Mouse (Mus musculus): ENCODE data around the gene Ahctf1. TPM values are rescaled to one million over a fixed set of nuclear protein-coding genes. Genes with fewer than 3 reads are reported as not detected.
A peak's percentile ranks its signal among the peaks of the same experiment; 100 is the strongest.

Ahctf1 gene
- polyA plus RNA-seq, 1 experiment from 2014 or later: 27.3 TPM

- H3K9me3 ChIP-seq (ENCODE audit: control insufficient read depth, low read length): peaks cover 7% of the 10 kb centered on the region; the same call in 1 of the 2 replicates
- no peaks in the 10 kb centered on the region for H3K36me3 ChIP-seq (ENCODE audit: control insufficient read depth, insufficient read depth, low read length)
- H3K4me3 ChIP-seq (ENCODE audit: low read depth, low read length): no peak overlapping the region
- ATAC-seq (ENCODE audit: low read depth) (no peak), DNase-seq (ENCODE audit: low spot score) (no peak)
- no peaks in the 10 kb centered on the region for H3K27me3 ChIP-seq (replicated peaks; ENCODE audit: control insufficient read depth, insufficient read depth, low read length)
- H3K27ac ChIP-seq (replicated peaks; ENCODE audit: low read depth, low read length): no peak overlapping the region
- no peaks in the 10 kb centered on the region for H3K4me1 ChIP-seq (ENCODE audit: control insufficient read depth, insufficient read depth, low read length)
- no peak overlapping the region for H3K9ac ChIP-seq (ENCODE audit: low read depth, low read length)
- 93% methylated on average over 2 of the region's 2 CpGs for WGBS
- no peak overlapping the region for H3K4me2 ChIP-seq (ENCODE audit: low read depth, low read length)
Observed at GRCm38 (mm10) chr1:179814616-179815015, 11.1 kb upstream of the Ahctf1 start.

DNA sequence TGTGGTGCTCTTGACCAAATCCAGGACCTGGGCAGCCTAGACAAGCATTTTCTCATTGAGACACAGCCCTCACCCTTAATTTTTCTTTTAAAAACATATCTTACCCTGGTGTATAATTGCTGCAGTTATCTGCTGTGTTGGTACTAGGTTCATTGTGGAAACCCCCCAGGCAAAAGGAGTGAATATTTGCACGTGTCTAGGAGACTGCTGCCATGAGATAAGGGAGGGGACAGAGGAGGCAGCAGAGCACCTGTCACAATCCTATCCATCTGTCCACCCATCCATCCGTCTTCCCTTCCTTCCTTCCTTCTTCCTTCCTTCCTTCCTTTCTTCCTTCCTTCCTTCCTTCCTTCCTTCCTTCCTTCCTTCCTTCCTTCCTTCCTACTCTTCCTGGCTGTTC lies 9.9 kb upstream of the Ahctf1 start:
- no peaks in the 10 kb centered on the region for H3K4me1 ChIP-seq (ENCODE audit: control insufficient read depth, insufficient read depth, low read length)
- DNase-seq (ENCODE audit: low spot score) (no peak), ATAC-seq (ENCODE audit: low read depth) (no peak)
- no peak overlapping the region for H3K9ac ChIP-seq (ENCODE audit: low read depth, low read length)
- H3K9me3 ChIP-seq (ENCODE audit: control insufficient read depth, low read length): peaks cover 7% of the 10 kb centered on the region; the same call in 1 of the 2 replicates
- H3K36me3 ChIP-seq (ENCODE audit: control insufficient read depth, insufficient read depth, low read length): no peaks in the 10 kb centered on the region
- no peaks in the 10 kb centered on the region for H3K27me3 ChIP-seq (replicated peaks; ENCODE audit: control insufficient read depth, insufficient read depth, low read length)
- H3K4me3 ChIP-seq (ENCODE audit: low read depth, low read length): no peak overlapping the region
- no peak overlapping the region for H3K4me2 ChIP-seq (ENCODE audit: low read depth, low read length)
- H3K27ac ChIP-seq (replicated peaks; ENCODE audit: low read depth, low read length): no peak overlapping the region
- WGBS: 46% methylated on average over 2 of the region's 2 CpGs

DNA sequence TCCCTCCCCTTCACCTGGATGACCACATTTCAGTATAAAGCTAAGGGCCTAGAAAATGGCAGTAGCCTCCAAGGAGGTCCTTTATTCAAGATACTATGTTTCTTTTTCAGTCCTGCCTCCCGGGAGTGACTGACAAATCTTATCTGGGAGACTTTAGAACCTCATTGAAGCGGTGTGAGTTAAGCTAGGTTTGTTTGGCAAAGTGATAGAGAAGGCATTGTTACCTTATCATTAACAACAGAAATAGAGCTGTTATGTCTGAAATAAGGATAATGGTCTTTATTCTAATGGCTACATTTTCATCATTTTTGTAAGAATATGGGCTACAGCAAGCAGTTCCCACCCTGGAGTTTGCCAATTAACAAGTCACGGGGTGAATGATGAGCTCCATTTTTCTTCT lies 4.8 kb upstream of the Ahctf1 start:
- ATAC-seq (ENCODE audit: low read depth) (no peak), DNase-seq (ENCODE audit: low spot score) (no peak)
- H3K4me3 ChIP-seq (ENCODE audit: low read depth, low read length): no peak overlapping the region
- no peak overlapping the region for H3K27ac ChIP-seq (replicated peaks; ENCODE audit: low read depth, low read length)
- H3K4me2 ChIP-seq (ENCODE audit: low read depth, low read length): no peak overlapping the region
- H3K9ac ChIP-seq (ENCODE audit: low read depth, low read length): no peak overlapping the region
- H3K36me3 ChIP-seq (ENCODE audit: control insufficient read depth, insufficient read depth, low read length): no peaks in the 10 kb centered on the region
- H3K27me3 ChIP-seq (replicated peaks; ENCODE audit: control insufficient read depth, insufficient read depth, low read length): no peaks in the 10 kb centered on the region
- H3K9me3 ChIP-seq (ENCODE audit: control insufficient read depth, low read length): no peaks in the 10 kb centered on the region
- no peaks in the 10 kb centered on the region for H3K4me1 ChIP-seq (ENCODE audit: control insufficient read depth, insufficient read depth, low read length)
- 80% methylated on average over 3 of the region's 3 CpGs for WGBS

GRCm38 (mm10) chr1:179807468-179807867 lies 4.0 kb upstream of the Ahctf1 start:
- Histone ChIP-seq H3K4me3 (ENCODE audit: low read depth, low read length) (no peak overlapping the region), H3K36me3 (ENCODE audit: control insufficient read depth, insufficient read depth, low read length) (no peaks in the 10 kb centered on the region), H3K9me3 (ENCODE audit: control insufficient read depth, low read length) (no peaks in the 10 kb centered on the region), H3K27ac (replicated peaks; ENCODE audit: low read depth, low read length) (no peak overlapping the region), H3K4me2 (ENCODE audit: low read depth, low read length) (no peak overlapping the region), H3K27me3 (replicated peaks; ENCODE audit: control insufficient read depth, insufficient read depth, low read length) (no peaks in the 10 kb centered on the region), H3K4me1 (ENCODE audit: control insufficient read depth, insufficient read depth, low read length) (no peaks in the 10 kb centered on the region), H3K9ac (ENCODE audit: low read depth, low read length) (no peak overlapping the region)
- DNase-seq (ENCODE audit: low spot score): no peak
- ATAC-seq (ENCODE audit: low read depth): no peak
- WGBS: 75% methylated on average over 4 of the region's 4 CpGs

- Histone ChIP-seq H3K36me3 (ENCODE audit: control insufficient read depth, insufficient read depth, low read length) (no peaks in the 10 kb centered on the region), H3K4me1 (ENCODE audit: control insufficient read depth, insufficient read depth, low read length) (peaks cover 11% of the 10 kb centered on the region; the same call in 1 of the 2 replicates), H3K9ac (ENCODE audit: low read depth, low read length) (no peak overlapping the region), H3K27ac (replicated peaks; ENCODE audit: low read depth, low read length) (no peak overlapping the region), H3K9me3 (ENCODE audit: control insufficient read depth, low read length) (no peaks in the 10 kb centered on the region), H3K4me2 (ENCODE audit: low read depth, low read length) (no peak overlapping the region), H3K27me3 (replicated peaks; ENCODE audit: control insufficient read depth, insufficient read depth, low read length) (no peaks in the 10 kb centered on the region), H3K4me3 (ENCODE audit: low read depth, low read length) (no peak overlapping the region)
- 71% methylated on average over 5 of the region's 5 CpGs for WGBS
- ATAC-seq (ENCODE audit: low read depth) (no peak), DNase-seq (ENCODE audit: low spot score) (no peak)
Observed at GRCm38 (mm10) chr1:179805751-179806150, 2.3 kb upstream of the Ahctf1 start.

GRCm38 (mm10) chr1:179804140-179804881 lies 831 bp upstream of the Ahctf1 start:
- H3K27me3 ChIP-seq (replicated peaks; ENCODE audit: control insufficient read depth, insufficient read depth, low read length): no peaks in the 10 kb centered on the region
- whole genome bisulfite sequencing: 38% methylated on average over 11 of the region's 11 CpGs
- no peaks in the 10 kb centered on the region for H3K9me3 ChIP-seq (ENCODE audit: control insufficient read depth, low read length)
- ATAC-seq (ENCODE audit: low read depth): no peak
- peaks cover 2% of the 10 kb centered on the region; the same call in 1 of the 2 replicates for H3K36me3 ChIP-seq (ENCODE audit: control insufficient read depth, insufficient read depth, low read length)
- no peak for DNase-seq (ENCODE audit: low spot score)
- H3K4me2 ChIP-seq (ENCODE audit: low read depth, low read length): peak overlapping the region; percentile 54
- peak overlapping the region; percentile 94 for H3K4me3 ChIP-seq (ENCODE audit: low read depth, low read length)
- peak overlapping the region; percentile 59 for H3K9ac ChIP-seq (ENCODE audit: low read depth, low read length)
- H3K27ac ChIP-seq (replicated peaks; ENCODE audit: low read depth, low read length): peak overlapping the region; percentile 99
- H3K4me1 ChIP-seq (ENCODE audit: control insufficient read depth, insufficient read depth, low read length): peaks cover 11% of the 10 kb centered on the region; the same call in 1 of the 2 replicates

GRCm38 (mm10) chr1:179802610-179803512 lies 619 bp downstream of the Ahctf1 start, which contains the start of gene Gm10518:
Gm10518 (plus strand) TSS chr1:179803376.
- peak; percentile 62 for DNase-seq (ENCODE audit: low spot score)
- Histone ChIP-seq H3K9ac (ENCODE audit: low read depth, low read length) (peak within 1 kb of the TSS; percentile 98), H3K4me3 (ENCODE audit: low read depth, low read length) (peak within 1 kb of the TSS; percentile 94), H3K9me3 (ENCODE audit: control insufficient read depth, low read length) (no peaks in the 10 kb centered on the region), H3K36me3 (ENCODE audit: control insufficient read depth, insufficient read depth, low read length) (peaks cover 16% of the 10 kb centered on the region), H3K4me2 (ENCODE audit: low read depth, low read length) (peak within 1 kb of the TSS; percentile 54), H3K4me1 (ENCODE audit: control insufficient read depth, insufficient read depth, low read length) (peaks cover 11% of the 10 kb centered on the region; the same call in 1 of the 2 replicates), H3K27ac (replicated peaks; ENCODE audit: low read depth, low read length) (peak within 1 kb of the TSS; percentile 99), H3K27me3 (replicated peaks; ENCODE audit: control insufficient read depth, insufficient read depth, low read length) (no peaks in the 10 kb centered on the region)
- WGBS: 0% methylated on average over 24 of the region's 94 CpGs
- ATAC-seq (ENCODE audit: low read depth): peak; percentile 54

DNA sequence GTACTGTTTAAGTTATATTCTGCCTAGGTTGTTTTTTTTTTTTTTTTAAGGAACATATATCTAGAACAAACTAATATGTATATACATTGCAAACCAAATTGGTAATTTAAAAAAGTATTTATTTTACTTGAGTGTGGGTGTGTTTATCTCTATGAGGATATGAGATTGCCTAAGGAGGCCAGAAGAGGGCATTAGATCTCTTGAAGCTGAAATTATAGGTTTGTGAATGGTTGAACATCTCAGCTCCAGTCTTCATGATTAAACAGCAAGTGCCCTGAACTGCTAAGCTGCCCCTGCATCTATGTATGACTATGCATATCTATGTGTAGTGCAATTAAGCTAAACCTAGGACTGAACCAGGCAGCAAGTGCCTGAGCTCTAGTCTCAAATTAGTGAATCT lies 4.7 kb downstream of the Ahctf1 start:
- no peaks in the 10 kb centered on the region for H3K9me3 ChIP-seq (ENCODE audit: control insufficient read depth, low read length)
- H3K4me2 ChIP-seq (ENCODE audit: low read depth, low read length): no peak overlapping the region
- ATAC-seq (ENCODE audit: low read depth) (no peak), DNase-seq (ENCODE audit: low spot score) (no peak)
- no peaks in the 10 kb centered on the region for H3K27me3 ChIP-seq (replicated peaks; ENCODE audit: control insufficient read depth, insufficient read depth, low read length)
- no peak overlapping the region for H3K4me3 ChIP-seq (ENCODE audit: low read depth, low read length)
- peaks cover 52% of the 10 kb centered on the region for H3K36me3 ChIP-seq (ENCODE audit: control insufficient read depth, insufficient read depth, low read length)
- peaks cover 11% of the 10 kb centered on the region; the same call in 1 of the 2 replicates for H3K4me1 ChIP-seq (ENCODE audit: control insufficient read depth, insufficient read depth, low read length)
- no peak overlapping the region for H3K9ac ChIP-seq (ENCODE audit: low read depth, low read length)
- no peak overlapping the region for H3K27ac ChIP-seq (replicated peaks; ENCODE audit: low read depth, low read length)
